Mouse (Mus musculus): ENCODE measurements around the gene Dpy30. TPM values are rescaled to one million over a fixed set of nuclear protein-coding genes. Genes with fewer than 3 reads are reported as not detected.

The Dpy30 gene
- 192 and 217 TPM in 2 replicates for polyA plus RNA-seq (2015; fragmentation: Nextera tagmentation; extraction: Ambion mirVana)

GRCm38 (mm10) chr17:74323844-74324243, at the start of gene Dpy30:
TSS of gene Dpy30 (minus strand) at chr17:74323944.

GRCm38 (mm10) chr17:74338937-74339804, 15.4 kb upstream of the Dpy30 start, which contains the start of gene Spast:
TSS of gene Spast (plus strand) at chr17:74338987.

GRCm38 (mm10) chr17:74295026-74295970, 28.4 kb downstream of the Dpy30 start, which contains the start of gene Memo1:
TSS of gene Memo1 (minus strand) at chr17:74295521.

Other genes with a start within 250 kb of the Dpy30 start
- 139 and 151 TPM in 2 replicates for gene Memo1, start 28.4 kb downstream of the Dpy30 start, polyA plus RNA-seq (2015; fragmentation: Nextera tagmentation; extraction: Ambion mirVana)
- 8.4 and 8.6 TPM in 2 replicates for gene Spast, start 15.0 kb upstream of the Dpy30 start, polyA plus RNA-seq (2015; fragmentation: Nextera tagmentation; extraction: Ambion mirVana)
- gene Slc30a6, start 71.7 kb upstream of the Dpy30 start, polyA plus RNA-seq (2015; fragmentation: Nextera tagmentation; extraction: Ambion mirVana): 17.2 and 18.8 TPM in 2 replicates
- 0.78 and 0.93 TPM in 2 replicates for gene Nlrc4, start 135.2 kb upstream of the Dpy30 start, polyA plus RNA-seq (2015; fragmentation: Nextera tagmentation; extraction: Ambion mirVana)
- 77.5 and 81.0 TPM in 2 replicates for gene Yipf4, start 165.5 kb upstream of the Dpy30 start, polyA plus RNA-seq (2015; fragmentation: Nextera tagmentation; extraction: Ambion mirVana)
- gene Birc6, start 204.4 kb upstream of the Dpy30 start, polyA plus RNA-seq (2015; fragmentation: Nextera tagmentation; extraction: Ambion mirVana): 70.1 and 72.1 TPM in 2 replicates

Data from spleen, postnatal 0 days (tissue).